Mouse (Mus musculus) heart, embryonic 16.5 days (tissue): ENCODE measurements around the gene Eps15. TPM values are rescaled to one million over a fixed set of nuclear protein-coding genes. Genes with fewer than 3 reads are reported as not detected.

Experiments used
- ATAC-seq: fragments of 200-750 bp; cut with Nextera tagmentation; replicated peaks from 2 replicates; pipeline ENCODE4 v1.8.0; 2017; ENCODE audit warnings: moderate number of reproducible peaks; ENCODE audit not compliant: insufficient read depth, low FRiP score; ENCODE audit errors: extremely low read depth
- H3K27ac ChIP-seq: fragments of 300-500 bp; sonication (generic); 2 replicates; pipeline ENCODE4 v1.5.1; 2014; ENCODE audit warnings: mild to moderate bottlenecking, low read length, control low read depth, moderate library complexity
- H3K27me3 ChIP-seq: fragments of 300-500 bp; sonication (generic); 2 replicates; pipeline ENCODE4 v1.6.1; 2014; ENCODE audit warnings: low read length, mixed read lengths; ENCODE audit not compliant: control insufficient read depth, insufficient read depth
- H3K36me3 ChIP-seq: fragments of 300-500 bp; sonication (generic); 2 replicates; pipeline ENCODE4 v1.6.1; 2014; ENCODE audit not compliant: control insufficient read depth, insufficient read depth
- H3K4me1 ChIP-seq: fragments of 300-500 bp; sonication (generic); 2 replicates; pipeline ENCODE4 v1.6.1; 2014; ENCODE audit warnings: low read length, mixed read lengths; ENCODE audit not compliant: control insufficient read depth, insufficient read depth
- H3K4me2 ChIP-seq: fragments of 300-500 bp; sonication (generic); 2 replicates; pipeline ENCODE4 v1.6.1; 2014; ENCODE audit warnings: low read depth, mild to moderate bottlenecking, control low read depth, low read length
- H3K4me3 ChIP-seq: fragments of 300-500 bp; sonication (generic); 2 replicates; pipeline ENCODE4 v1.5.1; 2014; ENCODE audit warnings: mild to moderate bottlenecking, control low read depth, low read length
- H3K9ac ChIP-seq: fragments of 300-500 bp; sonication (generic); 2 replicates; pipeline ENCODE4 v1.6.1; 2014; ENCODE audit warnings: low read length, control low read depth
- H3K9me3 ChIP-seq: fragments of 300-500 bp; sonication (generic); replicated peaks from 2 replicates; pipeline ENCODE4 v1.6.1; 2016; ENCODE audit warnings: low read length; ENCODE audit not compliant: control insufficient read depth
- WGBS: fragments of 180-500 bp; shearing (Covaris S2); extraction: QIAGEN DNeasy Blood & Tissue Kit; methylation state at CpG from one replicate; pipeline ENCODE4 v1.1.7; 2014; 5-methylcytosine and 5-hydroxymethylcytosine counted together
- polyA plus RNA-seq: library from polyadenylated mRNA; unstranded; fragments of >200 nt; fragmentation: Nextera tagmentation; extraction: Ambion mirVana; gene quantifications from 2 replicates; pipeline ENCODE4 v1.2.1, GENCODE M21; 2015

Eps15 gene
- polyA plus RNA-seq, 1 experiment from 2014 or later, result 30.3 TPM

GRCm38 (mm10) chr4:109430854-109431253, 150.8 kb downstream of the Eps15 start:
- H3K27me3 ChIP-seq, result no peaks in the 10 kb centered on the region
- ATAC-seq, result peak; percentile 38; the same call in 1 of the 2 replicates
- H3K4me2 ChIP-seq, result no peak overlapping the region
- WGBS, result 34% methylated on average over 13 of the region's 13 CpGs
- no peak overlapping the region for H3K4me3 ChIP-seq
- peaks cover 17% of the 10 kb centered on the region for H3K4me1 ChIP-seq
- H3K27ac ChIP-seq, result no peak overlapping the region
- no peak overlapping the region for H3K9ac ChIP-seq
- no peaks in the 10 kb centered on the region for H3K36me3 ChIP-seq
- no peaks in the 10 kb centered on the region for H3K9me3 ChIP-seq

GRCm38 (mm10) chr4:109432668-109433375, 152.8 kb downstream of the Eps15 start:
- 70% methylated on average over 16 of the region's 16 CpGs for WGBS
- ATAC-seq, result no peak; the same call in 1 of the 2 replicates
- peaks cover 17% of the 10 kb centered on the region for H3K4me1 ChIP-seq

GRCm38 (mm10) chr4:109433641-109434040, 153.6 kb downstream of the Eps15 start:
- no peak overlapping the region for H3K9ac ChIP-seq
- no peaks in the 10 kb centered on the region for H3K36me3 ChIP-seq
- WGBS, result 41% methylated on average over 6 of the region's 6 CpGs
- peaks cover 17% of the 10 kb centered on the region for H3K4me1 ChIP-seq
- H3K4me2 ChIP-seq, result no peak overlapping the region
- H3K9me3 ChIP-seq, result no peaks in the 10 kb centered on the region
- peak overlapping the region; percentile 43; the same call in 1 of the 2 replicates for H3K27ac ChIP-seq
- peak; percentile 57 for ATAC-seq
- no peak overlapping the region for H3K4me3 ChIP-seq
- H3K27me3 ChIP-seq, result no peaks in the 10 kb centered on the region

More at GRCm38 (mm10) chr4:109432668-109433375, 152.8 kb downstream of the Eps15 start:
- Histone ChIP-seq H3K27ac (peak overlapping the region; percentile 43; the same call in 1 of the 2 replicates), H3K27me3 (no peaks in the 10 kb centered on the region), H3K4me3 (no peak overlapping the region), H3K9ac (no peak overlapping the region), H3K36me3 (no peaks in the 10 kb centered on the region), H3K4me2 (no peak overlapping the region), H3K9me3 (no peaks in the 10 kb centered on the region)

- ATAC-seq, result no peak
- no peak overlapping the region for H3K4me2 ChIP-seq
- WGBS, result 70% methylated on average over 1 of the region's 1 CpGs
- H3K36me3 ChIP-seq, result no peaks in the 10 kb centered on the region
- no peaks in the 10 kb centered on the region for H3K9me3 ChIP-seq
- H3K4me3 ChIP-seq, result no peak overlapping the region
- no peak overlapping the region for H3K27ac ChIP-seq
- no peak overlapping the region for H3K9ac ChIP-seq
- H3K4me1 ChIP-seq, result peaks cover 17% of the 10 kb centered on the region
- no peaks in the 10 kb centered on the region for H3K27me3 ChIP-seq
Observed at GRCm38 (mm10) chr4:109434256-109434655, 154.2 kb downstream of the Eps15 start.

Other genes starting within 250 kb of the Eps15 start
- gene Osbpl9, start 78.0 kb upstream of the Eps15 start, polyA plus RNA-seq, result 52.8 and 57.2 TPM in 2 replicates
- gene Calr4, start 45.8 kb upstream of the Eps15 start, polyA plus RNA-seq, result 0.09 TPM in 1 of 2 replicates, not detected in the other
- 6.7 and 7.7 TPM in 2 replicates for gene Ttc39a, start 126.4 kb downstream of the Eps15 start, polyA plus RNA-seq
- gene Rnf11, start 204.5 kb downstream of the Eps15 start, polyA plus RNA-seq, result 41.1 and 41.5 TPM in 2 replicates